Mouse (Mus musculus): ENCODE results near the gene She. TPM values are rescaled to one million over a fixed set of nuclear protein-coding genes. Genes with fewer than 3 reads are reported as not detected.

She gene
- polyA plus RNA-seq, 1 experiment from 2014 or later, result 5.4 TPM

DNA sequence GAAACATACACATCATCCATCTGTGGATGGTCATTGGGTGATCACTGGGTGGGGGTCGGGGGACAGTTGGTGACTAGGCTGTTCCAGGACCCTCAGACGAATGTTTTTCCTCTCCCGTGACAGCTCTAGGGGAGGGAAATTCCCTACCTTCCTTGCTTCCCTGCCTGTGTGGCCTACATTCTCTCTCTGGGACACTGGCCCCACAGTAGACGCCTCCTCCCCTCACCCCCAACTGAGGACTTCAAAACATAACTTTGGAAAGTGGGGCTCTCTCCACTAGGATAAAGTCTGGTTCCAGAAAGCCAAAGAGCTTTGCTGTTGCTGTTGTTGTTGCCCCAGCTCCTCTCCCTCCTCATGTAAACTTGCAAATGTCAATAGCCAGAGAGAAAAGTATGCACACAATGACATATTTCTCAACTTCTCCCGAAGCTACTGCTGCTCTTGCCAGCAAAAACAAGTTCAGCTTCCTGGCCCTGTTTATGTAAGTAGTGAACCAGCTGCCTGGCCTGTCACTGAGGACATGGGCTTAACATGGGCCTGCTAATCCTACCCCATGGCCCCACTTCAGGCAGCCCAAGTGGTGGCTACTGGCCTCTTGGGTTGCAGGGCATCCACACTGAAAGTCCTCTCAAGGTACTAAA is 67.8 kb downstream of the She start:
- no peak overlapping the region for H3K4me3 ChIP-seq
- no peaks in the 10 kb centered on the region for H3K36me3 ChIP-seq
- no peak for DNase-seq (ENCODE audit: low spot score)
- H3K9me3 ChIP-seq, result no peaks in the 10 kb centered on the region
- H3K27ac ChIP-seq, result no peak overlapping the region
- H3K27me3 ChIP-seq (ENCODE audit: insufficient read depth, poor library complexity, severe bottlenecking), result peaks cover 29% of the 10 kb centered on the region; the same call in 1 of the 2 replicates
- 58% methylated on average over 5 of the region's 5 CpGs for WGBS
- peaks cover 27% of the 10 kb centered on the region for H3K4me1 ChIP-seq

- Histone ChIP-seq H3K4me3 (no peak overlapping the region), H3K9me3 (no peaks in the 10 kb centered on the region), H3K27me3 (ENCODE audit: insufficient read depth, poor library complexity, severe bottlenecking) (peaks cover 29% of the 10 kb centered on the region; the same call in 1 of the 2 replicates), H3K4me1 (peaks cover 27% of the 10 kb centered on the region), H3K36me3 (no peaks in the 10 kb centered on the region), H3K27ac (no peak overlapping the region)
- WGBS, result 54% methylated on average over 8 of the region's 8 CpGs
- no peak for DNase-seq (ENCODE audit: low spot score)
Measured at GRCm38 (mm10) chr3:89899511-89899908, 68.3 kb downstream of the She start.

DNA sequence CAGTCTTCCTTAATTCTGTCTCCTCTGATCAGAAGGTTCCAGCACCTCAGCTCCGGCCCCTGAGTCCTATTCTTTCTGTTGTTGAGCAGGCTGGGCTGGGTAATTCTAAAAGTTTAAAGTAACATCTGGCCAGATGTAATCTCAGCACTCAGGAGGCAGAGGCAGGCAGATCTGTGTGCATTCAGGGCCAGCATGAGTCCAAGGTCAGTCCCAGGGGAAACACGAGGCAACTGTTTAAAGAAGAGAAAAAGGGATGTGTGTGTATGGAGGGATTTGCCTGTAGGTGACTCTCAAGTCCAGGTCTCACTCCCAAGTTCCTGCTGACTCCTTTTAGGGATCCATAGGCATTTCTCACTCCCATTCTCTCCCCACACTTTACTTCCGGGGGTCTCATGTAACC is 76.7 kb downstream of the She start:
- no peaks in the 10 kb centered on the region for H3K9me3 ChIP-seq
- no peak for DNase-seq (ENCODE audit: low spot score)
- H3K27ac ChIP-seq, result no peak overlapping the region
- no peak overlapping the region for H3K4me3 ChIP-seq
- H3K27me3 ChIP-seq (ENCODE audit: insufficient read depth, poor library complexity, severe bottlenecking), result peaks cover 44% of the 10 kb centered on the region
- H3K36me3 ChIP-seq, result no peaks in the 10 kb centered on the region
- 69% methylated on average over 3 of the region's 3 CpGs for WGBS
- H3K4me1 ChIP-seq, result peaks cover 17% of the 10 kb centered on the region; the same call in 1 of the 2 replicates

Other genes starting within 250 kb of the She start
- gene Adar, start 116.3 kb upstream of the She start, polyA plus RNA-seq (2016; fragmentation: Nextera tagmentation; extraction: Ambion mirVana), result 8.6 and 10.0 TPM in 2 replicates
- gene Chrnb2, start 66.7 kb upstream of the She start, polyA plus RNA-seq (2016; fragmentation: Nextera tagmentation; extraction: Ambion mirVana), result 0.25 and 0.26 TPM in 2 replicates
- 9.5 and 14.7 TPM in 2 replicates for gene Ube2q1, start 57.8 kb upstream of the She start, polyA plus RNA-seq (2016; fragmentation: Nextera tagmentation; extraction: Ambion mirVana)
- gene Il6ra, start 81.8 kb downstream of the She start, polyA plus RNA-seq (2016; fragmentation: Nextera tagmentation; extraction: Ambion mirVana), result 0.28 and 0.48 TPM in 2 replicates
- gene Atp8b2, start 132.1 kb downstream of the She start, polyA plus RNA-seq (2016; fragmentation: Nextera tagmentation; extraction: Ambion mirVana), result 15.3 and 17.7 TPM in 2 replicates
- gene Hax1, start 167.4 kb downstream of the She start, polyA plus RNA-seq (2016; fragmentation: Nextera tagmentation; extraction: Ambion mirVana), result 114 and 150 TPM in 2 replicates
- 172 and 185 TPM in 2 replicates for gene 4933434E20Rik, start 220.3 kb downstream of the She start, polyA plus RNA-seq (2016; fragmentation: Nextera tagmentation; extraction: Ambion mirVana)
- gene Ubap2l, start 221.3 kb downstream of the She start, polyA plus RNA-seq (2016; fragmentation: Nextera tagmentation; extraction: Ambion mirVana), result 174 and 197 TPM in 2 replicates
- 391 and 489 TPM in 2 replicates for gene Tpm3, start 241.3 kb downstream of the She start, polyA plus RNA-seq (2016; fragmentation: Nextera tagmentation; extraction: Ambion mirVana)

All from heart, embryonic 10.5 days (tissue).